Mouse (Mus musculus) neural tube, embryonic 15.5 days (tissue): Measurements from ENCODE around the gene Kctd6. TPM values are rescaled to one million over a fixed set of nuclear protein-coding genes. Genes with fewer than 3 reads are reported as not detected.
"Not testable (repeated sequence)": the region's sequence is repeated elsewhere in the genome, so short reads cannot be mapped to it uniquely, and the experiment has no call there.

Experiments used
- ATAC-seq: fragments of 200-750 bp; cut with Nextera tagmentation; 2 replicates; pipeline ENCODE4 v1.8.0; 2017; ENCODE audit warnings: mild to moderate bottlenecking, moderate TSS enrichment, moderate library complexity; ENCODE audit not compliant: low FRiP score
- H3K27ac ChIP-seq: fragments of 300-500 bp; sonication (generic); replicated peaks from 2 replicates; pipeline ENCODE4 v1.5.1; 2015; ENCODE audit warnings: mild to moderate bottlenecking, inconsistent platforms
- H3K27me3 ChIP-seq: fragments of 300-500 bp; sonication (generic); replicated peaks from 2 replicates; pipeline ENCODE4 v1.6.1; 2015; ENCODE audit warnings: inconsistent platforms
- H3K36me3 ChIP-seq: fragments of 300-500 bp; sonication (generic); 2 replicates; pipeline ENCODE4 v1.6.1; 2015; ENCODE audit warnings: inconsistent platforms
- H3K4me1 ChIP-seq: fragments of 300-500 bp; sonication (generic); 2 replicates; pipeline ENCODE4 v1.6.1; 2015; ENCODE audit warnings: inconsistent platforms
- H3K4me2 ChIP-seq: fragments of 300-500 bp; sonication (generic); 2 replicates; pipeline ENCODE4 v1.6.1; 2015; ENCODE audit warnings: inconsistent platforms, mild to moderate bottlenecking, moderate library complexity
- H3K4me3 ChIP-seq: fragments of 300-500 bp; sonication (generic); replicated peaks from 2 replicates; pipeline ENCODE4 v1.5.1; 2015; ENCODE audit warnings: mild to moderate bottlenecking, inconsistent platforms
- H3K9ac ChIP-seq: fragments of 300-500 bp; sonication (generic); replicated peaks from 2 replicates; pipeline ENCODE4 v1.6.1; 2015; ENCODE audit warnings: mild to moderate bottlenecking, inconsistent platforms
- H3K9me3 ChIP-seq: fragments of 300-500 bp; sonication (generic); replicated peaks from 2 replicates; pipeline ENCODE4 v1.6.1; 2016; ENCODE audit warnings: inconsistent platforms
- WGBS: fragments of 180-500 bp; shearing (Covaris S2); methylation state at CpG from one replicate; pipeline ENCODE4 v1.1.7; 2015; ENCODE audit warnings: mixed read lengths; 5-methylcytosine and 5-hydroxymethylcytosine counted together
- polyA plus RNA-seq: library from polyadenylated mRNA; unstranded; fragments of >200 nt; fragmentation: Nextera tagmentation; extraction: Ambion mirVana; gene quantifications from 2 replicates; pipeline ENCODE4 v1.2.1, GENCODE M21; 2015

Kctd6 gene
- polyA plus RNA-seq, 1 experiment from 2014 or later, result 22.5 TPM

GRCm38 (mm10) chr14:8256881-8257280 is 42.9 kb downstream of the Kctd6 start:
- H3K27ac ChIP-seq, result no peak overlapping the region
- ATAC-seq, result no peak
- no peaks in the 10 kb centered on the region for H3K9me3 ChIP-seq
- H3K4me3 ChIP-seq, result no peak overlapping the region
- no peak overlapping the region for H3K9ac ChIP-seq
- no peaks in the 10 kb centered on the region for H3K4me1 ChIP-seq
- H3K4me2 ChIP-seq, result no peak overlapping the region
- H3K36me3 ChIP-seq, result no peaks in the 10 kb centered on the region
- 71% methylated on average over 5 of the region's 5 CpGs for WGBS
- no peaks in the 10 kb centered on the region for H3K27me3 ChIP-seq

DNA sequence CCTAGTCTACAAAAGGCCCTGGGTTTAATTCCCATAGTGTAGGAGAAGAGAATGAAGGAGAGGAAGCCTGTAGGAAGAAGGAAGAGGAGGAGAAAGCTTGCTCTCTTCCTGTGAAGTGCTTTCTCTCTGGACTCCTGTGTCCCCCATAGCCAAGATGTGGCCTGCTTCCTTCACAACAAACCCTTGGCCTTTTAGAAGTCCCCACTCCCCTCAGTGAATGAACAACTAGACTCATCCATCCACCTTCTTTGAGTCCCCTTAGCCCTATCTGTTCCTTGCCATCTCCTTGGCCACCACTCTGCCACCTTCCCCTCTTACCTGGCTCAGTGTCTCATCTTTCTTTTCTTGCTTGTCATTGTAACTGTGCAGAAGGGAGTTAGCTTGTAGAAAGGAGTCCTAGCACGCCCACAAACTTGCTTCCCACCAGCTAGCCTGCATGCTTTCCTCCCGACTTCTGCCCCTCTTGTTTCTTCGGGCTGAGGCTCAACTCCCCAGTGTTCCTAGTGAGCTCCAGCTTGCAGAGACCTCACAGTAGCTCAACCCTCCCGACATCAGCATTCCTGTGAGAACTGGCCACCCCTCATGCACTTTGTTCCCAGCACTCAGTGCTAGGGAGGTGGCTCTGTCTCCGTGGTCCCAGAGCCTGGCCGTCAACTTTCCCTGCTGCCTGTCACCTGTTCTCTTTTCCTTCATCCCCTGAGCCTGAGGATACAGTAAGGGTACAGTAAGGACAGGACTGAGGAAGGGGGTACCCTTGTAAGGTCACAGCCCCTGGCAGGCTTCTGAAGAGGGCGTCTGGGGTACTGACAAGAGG is 43.8 kb downstream of the Kctd6 start:
- no peaks in the 10 kb centered on the region for H3K27me3 ChIP-seq
- ATAC-seq, result no peak
- no peaks in the 10 kb centered on the region for H3K4me1 ChIP-seq
- H3K4me2 ChIP-seq, result no peak overlapping the region
- H3K4me3 ChIP-seq, result no peak overlapping the region
- H3K36me3 ChIP-seq, result no peaks in the 10 kb centered on the region
- 59% methylated on average over 7 of the region's 7 CpGs for WGBS
- H3K27ac ChIP-seq, result no peak overlapping the region
- no peaks in the 10 kb centered on the region for H3K9me3 ChIP-seq
- H3K9ac ChIP-seq, result no peak overlapping the region

- WGBS, result 50% methylated on average over 3 of the region's 3 CpGs
- H3K27ac ChIP-seq, result no peak overlapping the region
- no peak overlapping the region for H3K4me2 ChIP-seq
- no peak overlapping the region for H3K9ac ChIP-seq
- H3K27me3 ChIP-seq, result no peaks in the 10 kb centered on the region
- H3K36me3 ChIP-seq, result no peaks in the 10 kb centered on the region
- no peak for ATAC-seq
- no peak overlapping the region for H3K4me3 ChIP-seq
- H3K4me1 ChIP-seq, result no peaks in the 10 kb centered on the region
- H3K9me3 ChIP-seq, result no peaks in the 10 kb centered on the region
Observed at GRCm38 (mm10) chr14:8258335-8258627, 44.3 kb downstream of the Kctd6 start.

DNA sequence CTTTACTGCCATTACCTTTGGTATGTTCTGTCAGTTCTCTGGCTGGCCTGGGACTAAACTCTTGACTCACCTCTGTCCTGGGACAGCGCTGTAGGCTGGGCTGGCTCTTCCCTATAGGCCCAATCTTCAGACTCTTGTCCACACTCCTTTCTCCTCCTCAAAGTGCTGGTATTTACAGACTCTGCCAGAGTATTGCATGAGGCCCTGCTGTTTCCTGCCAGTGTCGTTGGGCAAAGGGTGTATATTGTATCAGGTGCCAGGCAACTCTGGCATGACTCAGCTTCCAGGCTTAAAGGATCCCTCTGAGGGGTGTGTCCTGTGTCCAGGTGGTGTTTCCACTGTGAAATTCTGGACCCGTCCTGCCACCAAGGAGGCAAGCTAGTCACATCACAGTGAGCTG is 44.8 kb downstream of the Kctd6 start:
- no peak overlapping the region for H3K4me2 ChIP-seq
- H3K9ac ChIP-seq, result no peak overlapping the region
- H3K36me3 ChIP-seq, result no peaks in the 10 kb centered on the region
- no peaks in the 10 kb centered on the region for H3K9me3 ChIP-seq
- H3K27ac ChIP-seq, result no peak overlapping the region
- no peak overlapping the region for H3K4me3 ChIP-seq
- no peak for ATAC-seq
- no peaks in the 10 kb centered on the region for H3K4me1 ChIP-seq
- no peaks in the 10 kb centered on the region for H3K27me3 ChIP-seq
- 79% methylated on average over 3 of the region's 3 CpGs for WGBS

- Histone ChIP-seq H3K9ac (no peak within 1 kb of the TSS), H3K36me3 (no peaks in the 10 kb centered on the region), H3K4me3 (no peak within 1 kb of the TSS), H3K27ac (no peak within 1 kb of the TSS), H3K4me1 (no peaks in the 10 kb centered on the region), H3K9me3 (no peaks in the 10 kb centered on the region), H3K4me2 (no peak within 1 kb of the TSS), H3K27me3 (no peaks in the 10 kb centered on the region)
- ATAC-seq, result no peak
- WGBS, result 87% methylated on average over 3 of the region's 3 CpGs
Observed at GRCm38 (mm10) chr14:8259166-8259565, 45.2 kb downstream of the Kctd6 start, which contains the start of gene Acox2. Gene Acox2, minus strand, starts transcription at chr14:8259353.

DNA sequence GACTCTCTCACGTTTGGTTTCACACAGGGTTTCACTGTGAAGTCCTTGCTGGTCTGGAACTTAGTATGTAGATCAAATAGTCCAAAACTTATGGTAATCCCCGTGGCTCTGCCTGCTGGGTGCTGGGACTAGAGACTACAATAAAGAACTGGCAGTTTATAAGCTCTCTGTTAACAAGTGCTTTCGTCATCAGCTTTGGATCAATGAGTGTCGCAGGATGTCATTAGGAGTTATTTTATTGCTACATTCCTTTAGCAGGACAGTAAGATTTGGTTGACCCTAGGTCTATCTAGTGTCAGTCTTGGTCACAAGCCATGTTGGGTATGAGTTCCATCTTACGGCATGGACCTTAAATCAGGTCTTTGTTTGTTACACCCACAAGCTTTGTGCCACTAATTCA is 46.3 kb downstream of the Kctd6 start:
- no peak overlapping the region for H3K9ac ChIP-seq
- 77% methylated on average over 5 of the region's 5 CpGs for WGBS
- no peaks in the 10 kb centered on the region for H3K9me3 ChIP-seq
- H3K27me3 ChIP-seq, result no peaks in the 10 kb centered on the region
- no peak overlapping the region for H3K4me2 ChIP-seq
- no peaks in the 10 kb centered on the region for H3K4me1 ChIP-seq
- H3K4me3 ChIP-seq, result no peak overlapping the region
- no peak for ATAC-seq
- H3K36me3 ChIP-seq, result no peaks in the 10 kb centered on the region
- H3K27ac ChIP-seq, result no peak overlapping the region

GRCm38 (mm10) chr14:8262242-8262641 is 48.3 kb downstream of the Kctd6 start:
- Histone ChIP-seq H3K4me3 (no peak overlapping the region), H3K27ac (no peak overlapping the region), H3K4me2 (no peak overlapping the region), H3K27me3 (no peaks in the 10 kb centered on the region), H3K36me3 (no peaks in the 10 kb centered on the region), H3K4me1 (no peaks in the 10 kb centered on the region), H3K9ac (no peak overlapping the region), H3K9me3 (no peaks in the 10 kb centered on the region)
- ATAC-seq, result no peak
- 69% methylated on average over 1 of the region's 1 CpGs for WGBS

DNA sequence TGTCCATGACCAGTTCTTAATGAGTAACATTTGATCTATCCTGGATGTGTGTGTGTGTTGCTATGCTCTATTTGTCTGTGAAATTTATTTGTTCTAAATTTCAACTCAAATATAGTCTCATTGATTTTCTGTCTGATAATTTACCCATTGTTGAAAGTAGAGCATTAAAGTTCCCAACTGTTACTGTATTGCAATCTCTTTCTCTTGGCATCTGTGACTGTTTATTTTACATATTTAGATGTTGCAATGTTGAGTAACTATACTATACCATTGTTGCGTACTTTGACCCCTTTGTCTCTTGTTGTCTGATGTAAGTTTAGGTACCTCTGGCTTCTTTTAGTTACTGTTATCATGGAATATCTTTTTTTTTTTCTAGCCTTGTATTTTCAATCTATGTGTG is 50.4 kb downstream of the Kctd6 start:
- H3K4me3 ChIP-seq, result no peak overlapping the region
- H3K27ac ChIP-seq, result no peak overlapping the region
- WGBS, result 94% methylated on average over 1 of the region's 1 CpGs
- H3K4me2 ChIP-seq, result no peak overlapping the region
- no peaks in the 10 kb centered on the region for H3K4me1 ChIP-seq
- H3K9me3 ChIP-seq, result no peaks in the 10 kb centered on the region
- no peak for ATAC-seq
- H3K27me3 ChIP-seq, result no peaks in the 10 kb centered on the region
- H3K36me3 ChIP-seq, result no peaks in the 10 kb centered on the region
- H3K9ac ChIP-seq, result no peak overlapping the region

- not testable (repeated sequence) for H3K36me3 ChIP-seq, H3K27ac ChIP-seq, ATAC-seq, H3K9ac ChIP-seq, H3K27me3 ChIP-seq, H3K4me1 ChIP-seq, H3K4me3 ChIP-seq, H3K9me3 ChIP-seq, H3K4me2 ChIP-seq
- WGBS, result 89% methylated on average over 8 of the region's 8 CpGs
Observed at GRCm38 (mm10) chr14:8271281-8271680, 57.3 kb downstream of the Kctd6 start.

Other genes starting within 250 kb of the Kctd6 start
- 0.08 and 1.6 TPM in 2 replicates for gene Dnase1l3, start 219.6 kb upstream of the Kctd6 start, polyA plus RNA-seq
- 39.4 and 40.1 TPM in 2 replicates for gene Abhd6, start 211.2 kb upstream of the Kctd6 start, polyA plus RNA-seq
- gene Rpp14, start 133.8 kb upstream of the Kctd6 start, polyA plus RNA-seq, result 43.1 and 57.9 TPM in 2 replicates
- gene Pxk, start 115.9 kb upstream of the Kctd6 start, polyA plus RNA-seq, result 75.2 and 78.5 TPM in 2 replicates
- gene Pdhb, start 41.1 kb upstream of the Kctd6 start, polyA plus RNA-seq, result 296 and 297 TPM in 2 replicates
- gene Acox2, start 45.2 kb downstream of the Kctd6 start, polyA plus RNA-seq, result 0.22 TPM in 1 of 2 replicates, not detected in the other
- gene Fam107a, start 103.9 kb downstream of the Kctd6 start, polyA plus RNA-seq, result 0.44 and 0.87 TPM in 2 replicates
- gene Oit1, start 164.6 kb downstream of the Kctd6 start, polyA plus RNA-seq, result 1.3 TPM in 1 of 2 replicates, not detected in the other